Mouse (Mus musculus): ENCODE measurements at regions not wholly inside any gene's neighbourhood (a gene's known extent, or its start where the extent isn't known, plus 50 kb on each side); places are given as distances from the start of the nearest gene placed in this dataset.

DNA sequence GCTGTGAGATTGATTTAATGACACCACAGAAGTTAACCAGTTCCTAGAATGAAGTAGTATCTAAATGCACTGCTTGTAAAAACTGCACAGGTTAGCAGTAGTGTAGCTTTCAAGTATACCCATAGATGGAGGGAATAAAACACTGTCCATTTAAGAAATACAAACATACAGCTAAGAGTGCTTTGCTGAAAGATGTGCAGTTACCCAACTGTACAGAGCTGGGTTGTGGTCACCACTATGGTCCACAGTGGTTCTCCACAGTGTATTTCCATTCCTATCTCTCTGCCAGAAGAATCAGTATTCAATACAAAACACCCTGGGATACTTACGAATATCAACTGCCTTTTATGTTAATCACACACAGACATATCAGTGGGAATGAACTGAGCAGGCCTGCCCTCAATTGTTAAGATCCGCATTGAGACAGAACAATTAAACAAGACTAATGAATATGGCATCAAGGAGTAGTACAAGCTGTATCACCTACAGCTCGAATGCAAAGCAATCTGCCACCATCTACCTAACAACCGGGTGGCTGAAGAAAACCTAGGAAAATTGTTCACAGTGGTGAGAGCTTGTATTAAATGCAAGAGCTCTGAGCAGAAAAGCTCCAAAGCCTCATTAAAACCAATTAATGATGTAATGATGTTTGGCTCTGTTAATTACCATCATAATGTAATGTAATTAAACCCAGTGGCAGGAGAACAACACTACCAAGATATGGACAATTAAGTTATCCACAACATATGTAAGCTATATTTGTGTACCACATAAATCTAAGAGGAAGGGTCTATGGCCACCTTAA lies 165.6 kb downstream of the Ptger3 start:
- TF ChIP-seq EP300 (IDR thresholded peaks at IDR 0.05; ENCODE audit: insufficient read depth, low read depth, low read length) (no peak), CTCF (IDR thresholded peaks at IDR 0.05) (no peak), POLR2A (IDR thresholded peaks at IDR 0.05; ENCODE audit: insufficient read depth, low read depth, low read length) (no peak)
